Mouse (Mus musculus): ENCODE measurements around the gene B3galt4. TPM values are rescaled to one million over a fixed set of nuclear protein-coding genes. Genes with fewer than 3 reads are reported as not detected.

The B3galt4 gene
- total RNA-seq, 1 experiment, result 10.3 TPM

- Histone ChIP-seq H3K4me3 (ENCODE audit: insufficient read depth in 1 of 2, low read depth in 1 of 2, low read length in 2 of 2, poor library complexity in 1 of 2, severe bottlenecking in 1 of 2) (peak overlapping the region; percentile 3 to 39), H3K9ac (ENCODE audit: insufficient read depth, low read depth, low read length, poor library complexity, severe bottlenecking) (peak overlapping the region; percentile 29; the same call in 1 of the 2 replicates), H3K4me1 (ENCODE audit: control insufficient read depth in 2 of 2, insufficient read depth in 2 of 2, low read length in 2 of 2, poor library complexity in 1 of 2) (peaks cover 3 to 5% of the 10 kb centered on the region in 2 experiments; a peak in 1 of 4 replicates), H3K9me3 (ENCODE audit: control insufficient read depth, insufficient read depth, low read depth, low read length) (no peaks in the 10 kb centered on the region), H3K36me3 (ENCODE audit: control insufficient read depth, insufficient read depth, low read length, poor library complexity, severe bottlenecking) (peaks cover 41% of the 10 kb centered on the region), H3K27ac (ENCODE audit: insufficient read depth, low read depth, low read length, poor library complexity, severe bottlenecking) (no peak overlapping the region)
- TF ChIP-seq CHD2 (IDR thresholded peaks at IDR 0.05; ENCODE audit: low read depth, low read length), result no peak
- in situ Hi-C loops (cut with MboI; ENCODE audit: low sequenced_read_pairs in 2 of 2, unreplicated experiment in 2 of 2), result no loop called here
- DNase-seq (ENCODE audit: low read depth, low spot score), result no peak
Measured at GRCm38 (mm10) chr17:33911813-33912414, 39.4 kb downstream of the B3galt4 start.

DNA sequence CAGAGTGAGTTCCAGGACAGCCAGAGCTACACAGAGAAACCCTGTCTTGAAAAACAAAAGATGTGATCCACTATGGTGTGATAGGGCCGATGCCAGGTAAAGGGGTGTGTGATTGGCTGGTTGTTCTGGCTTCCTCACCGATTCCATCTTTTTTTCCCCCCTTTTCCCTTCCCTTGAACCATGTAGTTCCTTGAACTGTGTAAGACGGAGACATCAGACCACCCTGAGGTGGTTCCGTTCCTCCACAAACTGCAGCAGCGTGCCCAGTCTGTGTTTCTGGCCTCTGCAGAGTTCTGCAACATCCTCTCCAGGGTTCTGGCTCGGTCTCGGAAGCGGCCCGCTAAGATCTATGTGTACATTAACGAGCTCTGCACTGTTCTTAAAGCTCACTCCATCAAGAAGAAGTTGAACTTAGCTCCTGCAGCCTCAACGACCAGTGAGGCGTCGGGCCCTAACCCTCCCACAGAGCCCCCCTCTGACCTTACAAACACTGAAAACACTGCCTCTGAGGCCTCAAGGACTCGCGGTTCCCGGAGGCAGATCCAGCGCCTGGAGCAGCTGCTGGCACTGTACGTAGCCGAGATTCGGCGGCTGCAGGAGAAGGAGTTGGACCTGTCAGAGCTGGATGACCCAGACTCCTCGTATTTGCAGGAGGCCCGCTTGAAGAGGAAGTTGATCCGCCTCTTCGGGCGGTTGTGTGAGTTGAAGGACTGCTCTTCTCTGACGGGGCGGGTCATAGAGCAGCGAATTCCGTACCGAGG lies 40.1 kb downstream of the B3galt4 start:
- peak overlapping the region; percentile 39; the same call in 1 of the 2 replicates for H3K9ac ChIP-seq (ENCODE audit: insufficient read depth, low read depth, low read length, poor library complexity, severe bottlenecking)
- in situ Hi-C loops (cut with MboI; ENCODE audit: low sequenced_read_pairs in 2 of 2, unreplicated experiment in 2 of 2), result no loop called here
- no peak for DNase-seq (ENCODE audit: low read depth, low spot score)
- H3K36me3 ChIP-seq (ENCODE audit: control insufficient read depth, insufficient read depth, low read length, poor library complexity, severe bottlenecking), result peaks cover 40% of the 10 kb centered on the region
- no peak overlapping the region for H3K27ac ChIP-seq (ENCODE audit: insufficient read depth, low read depth, low read length, poor library complexity, severe bottlenecking)
- peak overlapping the region; percentile 3 to 39 for H3K4me3 ChIP-seq (ENCODE audit: insufficient read depth in 1 of 2, low read depth in 1 of 2, low read length in 2 of 2, poor library complexity in 1 of 2, severe bottlenecking in 1 of 2)
- peaks cover 0 to 8% of the 10 kb centered on the region in 2 experiments; a peak in 2 of 4 replicates for H3K4me1 ChIP-seq (ENCODE audit: control insufficient read depth in 2 of 2, insufficient read depth in 2 of 2, low read length in 2 of 2, poor library complexity in 1 of 2)
- no peak for TF ChIP-seq CHD2 (IDR thresholded peaks at IDR 0.05; ENCODE audit: low read depth, low read length)
- H3K9me3 ChIP-seq (ENCODE audit: control insufficient read depth, insufficient read depth, low read depth, low read length), result no peaks in the 10 kb centered on the region

GRCm38 (mm10) chr17:33910346-33911051 lies 40.8 kb downstream of the B3galt4 start:
- H3K9me3 ChIP-seq (ENCODE audit: control insufficient read depth, insufficient read depth, low read depth, low read length), result no peaks in the 10 kb centered on the region
- H3K4me1 ChIP-seq (ENCODE audit: control insufficient read depth in 2 of 2, insufficient read depth in 2 of 2, low read length in 2 of 2, poor library complexity in 1 of 2), result peaks cover 0 to 8% of the 10 kb centered on the region in 2 experiments; a peak in 2 of 4 replicates
- H3K36me3 ChIP-seq (ENCODE audit: control insufficient read depth, insufficient read depth, low read length, poor library complexity, severe bottlenecking), result peaks cover 40% of the 10 kb centered on the region
- no peak overlapping the region; the same call in 1 of the 2 replicates for H3K27ac ChIP-seq (ENCODE audit: insufficient read depth, low read depth, low read length, poor library complexity, severe bottlenecking)
- TF ChIP-seq ZNF384 (IDR thresholded peaks at IDR 0.05; ENCODE audit: low read depth, low read length) (no peak), CHD2 (IDR thresholded peaks at IDR 0.05; ENCODE audit: low read depth, low read length) (no peak), ZC3H11A (IDR thresholded peaks at IDR 0.05; ENCODE audit: borderline replicate concordance, low read depth, low read length) (no peak), HCFC1 (IDR thresholded peaks at IDR 0.05; ENCODE audit: borderline replicate concordance, insufficient read depth, low read length) (no peak), MAFK (IDR thresholded peaks at IDR 0.05; ENCODE audit: insufficient read depth, low read depth, low read length) (no peak)
- in situ Hi-C loops (cut with MboI; ENCODE audit: low sequenced_read_pairs in 2 of 2, unreplicated experiment in 2 of 2), result no loop called here
- DNase-seq (ENCODE audit: low read depth, low spot score), result no peak
- peak overlapping the region; percentile 84 to 87 for H3K4me3 ChIP-seq (ENCODE audit: insufficient read depth in 1 of 2, low read depth in 1 of 2, low read length in 2 of 2, poor library complexity in 1 of 2, severe bottlenecking in 1 of 2)
- H3K9ac ChIP-seq (ENCODE audit: insufficient read depth, low read depth, low read length, poor library complexity, severe bottlenecking), result peak overlapping the region; percentile 92; the same call in 1 of the 2 replicates

DNA sequence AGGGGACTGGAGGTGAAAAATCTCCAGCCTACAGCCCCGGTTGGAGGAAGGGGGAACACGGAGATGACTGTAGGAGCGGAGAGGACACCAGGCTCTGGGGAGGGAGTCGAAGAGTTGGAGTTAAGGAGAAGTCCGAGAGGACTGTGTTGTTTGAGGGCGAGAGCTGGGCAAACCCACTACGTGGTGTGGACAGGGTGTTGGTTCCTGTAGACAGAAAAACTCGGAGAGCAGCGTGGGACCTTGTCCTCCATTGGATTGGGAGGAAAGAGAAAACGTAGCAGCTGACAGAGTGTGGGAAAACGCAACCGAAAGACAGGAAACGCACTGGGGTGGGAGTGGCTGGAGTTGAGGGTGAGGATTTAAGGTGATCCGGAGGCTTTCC lies 41.4 kb downstream of the B3galt4 start:
- in situ Hi-C loops (cut with MboI; ENCODE audit: low sequenced_read_pairs in 2 of 2, unreplicated experiment in 2 of 2), result no loop called here
- peaks cover 36% of the 10 kb centered on the region for H3K36me3 ChIP-seq (ENCODE audit: control insufficient read depth, insufficient read depth, low read length, poor library complexity, severe bottlenecking)
- peak overlapping the region; percentile 84 to 87 for H3K4me3 ChIP-seq (ENCODE audit: insufficient read depth in 1 of 2, low read depth in 1 of 2, low read length in 2 of 2, poor library complexity in 1 of 2, severe bottlenecking in 1 of 2)
- peak overlapping the region; percentile 92 for H3K9ac ChIP-seq (ENCODE audit: insufficient read depth, low read depth, low read length, poor library complexity, severe bottlenecking)
- TF ChIP-seq CHD2 (IDR thresholded peaks at IDR 0.05; ENCODE audit: low read depth, low read length), result no peak
- no peak for TF ChIP-seq HCFC1 (IDR thresholded peaks at IDR 0.05; ENCODE audit: borderline replicate concordance, insufficient read depth, low read length)
- no peak for TF ChIP-seq ZC3H11A (IDR thresholded peaks at IDR 0.05; ENCODE audit: borderline replicate concordance, low read depth, low read length)
- TF ChIP-seq MAFK (IDR thresholded peaks at IDR 0.05; ENCODE audit: insufficient read depth, low read depth, low read length), result no peak
- TF ChIP-seq ZNF384 (IDR thresholded peaks at IDR 0.05; ENCODE audit: low read depth, low read length), result no peak
- no peak for DNase-seq (ENCODE audit: low read depth, low spot score)
- peaks cover 0 to 8% of the 10 kb centered on the region in 2 experiments; a peak in 2 of 4 replicates for H3K4me1 ChIP-seq (ENCODE audit: control insufficient read depth in 2 of 2, insufficient read depth in 2 of 2, low read length in 2 of 2, poor library complexity in 1 of 2)
- peak overlapping the region; percentile 76 for H3K27ac ChIP-seq (ENCODE audit: insufficient read depth, low read depth, low read length, poor library complexity, severe bottlenecking)
- H3K9me3 ChIP-seq (ENCODE audit: control insufficient read depth, insufficient read depth, low read depth, low read length), result no peaks in the 10 kb centered on the region

Measured in ES-E14 (cell line).